Mouse (Mus musculus) urinary bladder, postnatal 14 days (tissue): ENCODE measurements around the gene Gm10273.
"Not testable (repeated sequence)": the region's sequence is repeated elsewhere in the genome, so short reads cannot be mapped to it uniquely, and the experiment has no call there.

Source experiments
- DNase-seq: peaks from one replicate; pipeline ENCODE4 v3.0.0; 2021; ENCODE audit warnings: low spot score

Gm10273 gene

DNA sequence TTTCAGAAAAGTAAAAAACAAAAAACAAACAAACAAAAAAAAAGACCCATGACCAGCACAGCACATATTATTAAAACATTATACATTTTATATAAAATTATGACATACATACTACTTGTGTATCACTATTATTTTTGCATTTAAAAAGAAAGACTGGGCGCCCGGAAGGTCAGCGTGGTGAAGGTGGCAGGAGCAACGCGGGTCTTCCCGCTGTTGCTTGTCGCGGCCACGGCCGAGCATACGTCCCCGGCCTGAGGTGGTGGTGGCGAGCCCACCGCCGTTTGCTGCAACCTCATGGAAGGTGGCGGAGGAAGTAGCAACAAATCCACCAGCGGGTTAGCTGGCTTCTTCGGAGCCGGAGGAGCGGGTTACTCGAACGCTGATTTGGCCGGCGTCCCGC, at the start of gene Gm10273:
TSS of gene Gm10273 (plus strand) at position 172 of the 400 bp plus-strand sequence.
- DNase-seq: not testable (repeated sequence)

GRCm38 (mm10) chr10:59346560-59346959, 48.9 kb upstream of the Gm10273 start:
- no peak for DNase-seq

- DNase-seq: no peak
Observed at GRCm38 (mm10) chr10:59348200-59348599, 47.2 kb upstream of the Gm10273 start.

- no peak for DNase-seq
Observed at GRCm38 (mm10) chr10:59349536-59349935, 45.9 kb upstream of the Gm10273 start.

DNA sequence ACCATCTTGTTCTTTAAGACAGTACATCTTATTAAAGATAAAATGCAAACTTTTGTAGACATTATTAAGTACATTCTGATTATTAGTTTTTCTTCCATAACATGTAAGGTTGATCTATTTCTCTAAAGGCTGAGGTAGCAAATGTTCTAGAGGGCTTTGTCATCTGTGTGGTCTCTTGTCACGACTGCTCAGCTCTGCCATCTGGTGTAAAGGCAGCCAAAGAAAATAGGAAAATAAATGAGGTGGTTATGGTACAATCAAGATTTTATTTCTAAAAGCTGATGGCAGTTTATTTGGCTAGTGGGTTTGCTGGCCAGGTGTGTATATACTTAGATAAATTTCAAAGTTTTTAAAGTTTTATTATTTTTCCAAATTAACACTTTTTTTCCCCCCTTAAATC, 42.4 kb upstream of the Gm10273 start:
- DNase-seq: no peak

- DNase-seq: no peak
Observed at GRCm38 (mm10) chr10:59354120-59354519, 41.3 kb upstream of the Gm10273 start.

- DNase-seq: no peak
Observed at GRCm38 (mm10) chr10:59355020-59355419, 40.4 kb upstream of the Gm10273 start.

DNA sequence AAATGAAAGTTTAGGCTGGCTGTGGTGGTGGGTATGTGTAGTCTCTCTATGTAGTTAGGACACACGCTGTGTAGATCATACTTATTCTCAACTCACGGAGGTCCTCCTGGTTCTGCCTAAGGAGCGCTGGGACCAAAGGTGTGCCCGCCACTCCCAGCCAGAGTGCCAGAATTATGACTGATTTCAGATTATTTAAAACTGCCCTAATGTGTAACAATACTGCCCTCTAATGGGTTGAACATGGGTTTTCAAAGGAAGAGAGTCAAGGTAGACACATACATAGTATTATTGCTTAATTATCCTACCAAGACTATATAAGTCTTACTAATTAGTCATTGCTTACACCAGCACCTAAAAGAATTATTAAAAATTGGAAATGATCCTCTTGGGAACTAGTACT, 36.7 kb upstream of the Gm10273 start:
- DNase-seq: no peak

- no peak for DNase-seq
Observed at GRCm38 (mm10) chr10:59363208-59363607, 32.2 kb upstream of the Gm10273 start.

DNA sequence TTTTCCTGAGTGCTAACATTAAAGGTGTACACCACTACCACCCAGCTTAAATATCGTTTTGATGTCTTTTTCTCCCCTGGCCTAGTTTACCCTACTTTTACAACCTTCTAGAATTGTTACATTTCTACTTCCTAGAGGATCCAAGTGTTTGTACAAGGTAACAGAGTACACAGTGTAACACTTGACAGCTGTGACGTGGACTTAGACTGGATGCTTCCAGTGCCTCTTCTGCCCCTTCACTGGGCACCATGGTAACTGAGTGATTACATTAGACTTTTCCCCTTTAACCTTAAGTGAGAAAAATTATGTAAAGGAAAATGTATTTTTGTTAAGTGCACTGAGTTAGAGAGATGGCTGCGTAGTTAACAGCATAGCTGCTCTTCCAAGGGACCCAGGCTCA, 30.9 kb upstream of the Gm10273 start:
- DNase-seq: no peak

DNA sequence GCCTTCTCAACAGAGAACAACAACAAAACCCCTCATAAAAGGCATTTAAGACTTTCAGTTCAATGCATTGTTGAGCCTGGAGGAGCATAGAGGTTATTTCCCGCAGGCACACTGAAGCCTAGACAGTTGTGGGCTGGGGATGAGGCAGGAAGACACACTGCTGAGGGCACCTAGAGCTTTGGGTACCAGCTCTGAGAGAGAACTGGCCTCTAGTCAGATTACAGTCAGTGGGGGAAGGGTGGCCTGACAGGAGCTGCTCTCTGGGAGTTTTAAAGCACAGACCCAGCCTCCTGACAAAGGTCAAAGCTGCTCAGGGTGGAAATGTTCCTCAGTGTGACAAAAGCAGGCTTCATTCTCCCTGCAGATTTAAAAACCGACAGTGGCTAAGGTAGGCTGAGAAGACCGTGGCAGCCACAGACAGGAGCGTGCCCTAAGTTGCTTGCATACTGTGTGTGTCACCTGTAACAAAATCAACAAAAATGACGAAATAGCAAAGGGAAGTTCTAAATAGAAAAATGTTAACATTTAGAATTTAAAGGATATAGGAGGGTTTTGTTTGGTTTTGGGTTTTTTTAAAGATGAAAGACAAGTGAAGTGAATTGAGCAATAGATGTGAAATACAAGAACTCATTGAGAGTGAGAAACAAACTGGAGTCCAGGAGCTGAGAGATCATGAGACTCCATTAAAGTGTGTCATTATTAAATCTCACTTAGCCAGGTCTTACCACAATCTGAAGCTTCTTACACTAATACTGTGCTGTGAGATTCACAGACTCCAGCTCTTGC, 29.4 kb upstream of the Gm10273 start:
- DNase-seq: no peak

DNA sequence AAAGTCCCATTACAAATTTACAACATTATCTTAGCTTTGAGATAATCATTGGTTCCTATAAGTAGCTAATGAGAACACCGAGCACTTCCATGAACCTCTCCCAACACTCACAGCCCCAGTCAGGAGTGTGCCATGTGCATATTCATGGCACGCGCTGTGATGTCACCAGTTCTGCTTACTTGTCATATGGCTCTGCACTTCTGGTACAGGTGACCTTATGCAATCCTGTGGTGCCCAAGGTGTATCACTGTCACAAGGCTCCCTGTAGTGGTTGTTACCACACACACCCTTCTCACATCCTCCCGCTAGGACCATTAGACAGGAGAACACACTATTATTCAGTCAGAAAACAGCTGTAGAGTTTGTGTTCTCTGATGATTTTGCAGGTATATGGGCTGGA, 28.7 kb upstream of the Gm10273 start:
- DNase-seq: no peak

DNA sequence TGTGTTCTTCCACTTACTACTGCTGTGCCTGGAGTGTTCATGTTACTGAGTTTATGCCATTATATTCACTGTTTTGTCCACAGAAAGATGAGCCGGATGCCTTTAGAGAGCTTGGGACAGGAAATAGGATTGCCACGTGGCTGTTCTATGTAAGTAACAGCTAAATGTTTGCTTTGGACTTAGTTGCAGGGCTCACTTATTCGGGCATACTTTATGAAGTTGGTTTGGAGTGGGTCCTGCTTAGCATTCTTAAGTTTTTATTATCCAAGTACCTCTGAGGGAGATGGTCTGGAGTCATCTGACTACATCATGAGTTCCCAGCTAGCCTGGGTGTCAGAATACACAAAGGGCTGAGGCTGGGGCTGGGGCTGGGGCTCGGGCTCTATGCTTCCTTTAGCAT, 28.2 kb upstream of the Gm10273 start:
- DNase-seq: no peak

GRCm38 (mm10) chr10:59368729-59369128, 26.7 kb upstream of the Gm10273 start:
- DNase-seq: no peak

DNA sequence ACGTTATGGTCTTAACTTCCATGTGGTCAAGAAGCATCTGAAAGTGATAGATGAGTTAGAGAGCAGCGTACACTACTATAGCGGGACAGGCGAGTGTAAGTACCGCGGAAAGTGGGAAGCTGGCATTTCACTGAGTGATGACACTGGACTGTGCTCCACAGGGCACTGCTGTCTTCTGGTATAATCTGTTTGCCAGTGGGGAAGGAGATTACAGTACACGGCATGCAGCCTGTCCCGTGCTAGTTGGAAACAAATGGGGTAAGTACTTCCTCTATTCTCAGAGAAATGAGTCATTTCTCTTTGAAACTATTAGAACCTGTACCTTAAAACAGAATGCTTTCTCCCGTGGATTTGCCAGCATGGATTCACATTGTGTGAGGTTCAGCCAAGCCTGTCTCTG, 26.0 kb upstream of the Gm10273 start:
- DNase-seq: no peak

GRCm38 (mm10) chr10:59377906-59378305, 17.5 kb upstream of the Gm10273 start:
- DNase-seq: peak; percentile 55

GRCm38 (mm10) chr10:59378728-59379127, 16.7 kb upstream of the Gm10273 start:
- DNase-seq: no peak

DNA sequence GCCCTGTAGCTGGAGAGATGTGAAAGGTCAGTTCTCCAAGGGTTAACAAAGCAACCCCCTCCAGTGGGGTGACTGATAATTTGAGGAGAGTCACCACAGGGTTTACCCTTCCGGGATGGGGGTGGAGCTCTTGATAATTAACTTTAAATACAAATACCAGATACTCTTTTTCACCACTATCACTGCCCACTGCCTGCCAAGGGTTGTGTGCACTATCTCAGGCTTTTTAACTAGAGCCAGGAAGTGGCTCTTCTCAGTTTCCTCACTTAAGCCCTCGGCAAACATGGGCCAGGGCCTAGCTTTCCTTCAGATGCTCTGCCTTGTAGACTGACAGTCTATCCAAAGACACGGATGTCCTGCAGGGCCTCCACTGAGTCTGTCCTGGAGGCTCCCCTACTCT, 15.5 kb upstream of the Gm10273 start:
- no peak for DNase-seq

DNA sequence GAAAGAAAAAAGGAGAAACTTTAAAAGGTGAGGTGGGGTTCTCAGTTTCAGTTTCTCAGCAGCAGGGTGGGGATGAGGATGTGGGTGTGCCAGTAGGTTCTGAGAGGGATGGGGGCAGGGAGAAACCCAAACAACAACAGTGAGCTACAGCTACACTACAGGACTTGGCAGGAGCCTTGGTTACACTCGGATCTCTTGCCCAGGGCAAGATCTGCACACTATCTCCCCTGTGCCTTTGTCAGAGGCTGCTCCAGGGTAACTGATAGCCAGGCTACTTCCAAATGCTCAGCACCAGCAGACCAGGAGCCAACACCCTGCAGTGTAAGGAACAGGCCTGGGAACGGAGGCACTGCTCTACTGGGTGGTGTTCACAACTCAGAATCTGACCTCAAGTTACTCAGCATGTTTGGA, 15.0 kb upstream of the Gm10273 start:
- DNase-seq: no peak

DNA sequence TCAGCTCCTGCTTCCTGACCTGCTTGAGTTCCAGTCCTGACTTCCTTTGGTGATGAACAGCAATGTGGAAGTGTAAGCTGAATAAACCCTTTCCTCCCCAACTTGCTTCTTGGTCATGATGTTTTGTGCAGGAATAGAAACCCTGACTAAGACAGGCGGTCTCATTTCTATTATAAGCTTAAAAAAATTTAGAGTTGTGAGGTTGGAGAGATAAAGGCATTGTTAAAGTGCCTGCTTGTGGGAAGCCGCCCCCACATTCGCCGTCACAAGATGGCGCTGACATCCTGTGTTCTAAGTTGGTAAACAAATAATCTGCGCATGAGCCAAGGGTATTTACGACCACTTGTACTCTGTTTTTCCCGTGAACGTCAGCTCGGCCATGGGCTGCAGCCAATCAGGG, 13.9 kb upstream of the Gm10273 start:
- DNase-seq: not testable (repeated sequence)

DNA sequence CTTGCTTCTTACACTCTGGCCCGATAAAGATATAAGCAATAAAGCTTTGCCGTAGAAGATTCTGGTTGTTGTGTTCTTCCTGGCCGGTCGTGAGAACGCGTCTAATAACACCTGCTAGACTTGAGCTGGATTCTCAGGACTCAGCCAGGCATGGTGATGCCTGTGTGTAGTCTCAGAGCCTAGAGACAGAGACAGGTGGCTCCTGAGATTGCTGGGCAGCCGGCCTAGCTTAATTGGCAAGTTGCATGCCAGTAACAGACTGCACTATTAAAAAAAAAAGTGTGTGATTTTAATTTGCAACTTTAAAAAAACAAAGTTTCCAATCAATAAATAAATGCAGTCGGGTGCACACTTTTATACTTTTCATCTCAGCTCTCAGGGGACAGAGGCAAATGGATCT, 8.5 kb upstream of the Gm10273 start:
- no peak for DNase-seq

DNA sequence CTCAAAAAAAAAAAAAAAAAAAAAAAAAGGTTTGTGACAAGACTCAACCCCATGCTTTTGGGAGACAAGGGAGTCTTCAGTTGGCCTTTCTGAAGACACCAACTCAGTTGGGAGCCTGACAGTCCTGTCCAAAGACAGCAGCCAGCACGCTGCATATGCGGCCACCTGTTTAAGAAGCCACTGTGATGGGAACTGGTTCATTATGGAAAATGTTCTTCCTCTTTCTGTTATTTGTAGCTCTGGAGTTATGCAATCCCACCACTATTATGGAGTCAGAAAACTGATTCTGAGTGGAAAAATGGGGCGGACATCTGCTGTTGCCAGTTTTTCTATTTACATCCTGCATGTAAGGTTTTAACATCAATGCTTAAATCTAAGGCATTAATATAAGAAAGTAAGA, 5.8 kb upstream of the Gm10273 start:
- DNase-seq: no peak

- DNase-seq: no peak
Observed at GRCm38 (mm10) chr10:59391907-59392306, 3.5 kb upstream of the Gm10273 start.
